Mouse (Mus musculus): ENCODE measurements around the gene Cdk5rap2. TPM values are rescaled to one million over a fixed set of nuclear protein-coding genes. Genes with fewer than 3 reads are reported as not detected.

Gene Cdk5rap2
- polyA plus RNA-seq, 1 experiment from 2014 or later = 15.9 TPM

DNA sequence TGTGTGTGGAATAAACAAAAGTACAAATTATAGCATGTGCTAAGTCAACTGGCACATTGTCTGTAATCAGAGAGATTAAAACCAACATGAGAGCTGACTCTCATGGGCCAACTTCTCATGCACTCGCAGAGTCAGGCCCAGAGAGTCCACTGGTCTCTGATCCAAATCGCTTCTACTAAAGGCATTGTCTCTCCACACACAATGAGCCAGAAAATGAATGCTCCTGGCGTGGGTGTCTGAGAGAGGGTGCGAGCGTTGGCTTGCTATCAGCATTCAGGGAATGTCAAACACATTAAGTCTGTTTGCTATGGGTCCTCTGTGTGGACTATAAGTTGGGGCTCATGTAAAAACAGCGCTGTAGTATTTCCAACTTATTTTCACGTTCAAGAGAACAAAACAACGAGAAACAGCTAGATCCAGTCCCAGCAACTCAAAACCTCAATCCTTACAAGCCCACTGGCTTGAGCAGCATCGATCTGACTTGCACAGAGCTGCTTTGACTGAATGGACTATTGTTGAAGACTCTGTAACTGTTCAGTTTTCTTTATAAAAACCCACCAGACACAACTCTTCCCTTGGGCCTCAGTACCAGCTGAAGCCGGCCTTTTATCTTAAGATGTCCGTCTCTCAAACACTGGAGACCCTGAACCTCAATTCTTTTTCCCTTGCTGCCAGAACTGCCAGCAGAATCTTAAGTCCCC, 74.6 kb downstream of the Cdk5rap2 start:
- no peaks in the 10 kb centered on the region for H3K9me3 ChIP-seq (replicated peaks)
- peaks cover 22% of the 10 kb centered on the region for H3K36me3 ChIP-seq (ENCODE audit: poor library complexity, severe bottlenecking)
- H3K4me3 ChIP-seq = no peak overlapping the region
- no peak overlapping the region for H3K4me2 ChIP-seq
- H3K27me3 ChIP-seq = no peaks in the 10 kb centered on the region
- ATAC-seq = no peak
- 54% methylated on average over 11 of the region's 11 CpGs for WGBS
- peaks cover 6% of the 10 kb centered on the region for H3K4me1 ChIP-seq
- H3K9ac ChIP-seq = no peak overlapping the region
- no peak overlapping the region for H3K27ac ChIP-seq

GRCm38 (mm10) chr4:70334995-70335394, 75.2 kb downstream of the Cdk5rap2 start:
- Histone ChIP-seq H3K9me3 (replicated peaks) (no peaks in the 10 kb centered on the region), H3K4me1 (peaks cover 6% of the 10 kb centered on the region), H3K4me2 (no peak overlapping the region), H3K9ac (no peak overlapping the region), H3K4me3 (no peak overlapping the region), H3K27ac (no peak overlapping the region), H3K36me3 (ENCODE audit: poor library complexity, severe bottlenecking) (peaks cover 22% of the 10 kb centered on the region), H3K27me3 (no peaks in the 10 kb centered on the region)
- ATAC-seq = no peak
- WGBS = 83% methylated on average over 4 of the region's 4 CpGs

DNA sequence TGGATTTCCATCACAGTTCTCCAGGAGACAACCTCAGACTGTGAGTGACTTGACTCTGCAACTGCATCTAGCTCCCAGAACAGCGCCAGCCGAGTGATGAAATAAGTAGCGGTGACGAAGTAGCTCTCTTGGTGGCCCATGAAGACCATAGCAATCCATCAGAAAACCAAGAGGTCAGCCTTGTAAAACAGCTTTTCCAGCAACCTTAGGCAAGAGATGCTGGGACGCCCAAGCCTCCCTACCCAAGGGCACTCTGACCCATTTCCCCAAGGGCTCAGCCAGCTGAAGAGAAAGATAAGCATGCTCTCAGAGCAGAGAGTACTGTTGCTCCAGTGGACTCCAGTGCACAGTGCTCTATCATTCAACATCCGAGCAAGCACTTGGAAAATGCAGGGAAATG, 77.3 kb downstream of the Cdk5rap2 start:
- Histone ChIP-seq H3K9ac (no peak overlapping the region), H3K36me3 (ENCODE audit: poor library complexity, severe bottlenecking) (peaks cover 13% of the 10 kb centered on the region), H3K9me3 (replicated peaks) (no peaks in the 10 kb centered on the region), H3K27me3 (no peaks in the 10 kb centered on the region), H3K27ac (no peak overlapping the region), H3K4me3 (no peak overlapping the region), H3K4me1 (peaks cover 6% of the 10 kb centered on the region), H3K4me2 (no peak overlapping the region)
- ATAC-seq = no peak
- WGBS = 91% methylated on average over 6 of the region's 6 CpGs

GRCm38 (mm10) chr4:70332576-70332975, 77.7 kb downstream of the Cdk5rap2 start:
- no peak overlapping the region for H3K4me3 ChIP-seq
- H3K4me2 ChIP-seq = no peak overlapping the region
- no peaks in the 10 kb centered on the region for H3K27me3 ChIP-seq
- WGBS = 66% methylated on average over 7 of the region's 7 CpGs
- peaks cover 13% of the 10 kb centered on the region for H3K36me3 ChIP-seq (ENCODE audit: poor library complexity, severe bottlenecking)
- no peaks in the 10 kb centered on the region for H3K9me3 ChIP-seq (replicated peaks)
- ATAC-seq = no peak
- peaks cover 6% of the 10 kb centered on the region for H3K4me1 ChIP-seq
- H3K9ac ChIP-seq = no peak overlapping the region
- no peak overlapping the region for H3K27ac ChIP-seq

DNA sequence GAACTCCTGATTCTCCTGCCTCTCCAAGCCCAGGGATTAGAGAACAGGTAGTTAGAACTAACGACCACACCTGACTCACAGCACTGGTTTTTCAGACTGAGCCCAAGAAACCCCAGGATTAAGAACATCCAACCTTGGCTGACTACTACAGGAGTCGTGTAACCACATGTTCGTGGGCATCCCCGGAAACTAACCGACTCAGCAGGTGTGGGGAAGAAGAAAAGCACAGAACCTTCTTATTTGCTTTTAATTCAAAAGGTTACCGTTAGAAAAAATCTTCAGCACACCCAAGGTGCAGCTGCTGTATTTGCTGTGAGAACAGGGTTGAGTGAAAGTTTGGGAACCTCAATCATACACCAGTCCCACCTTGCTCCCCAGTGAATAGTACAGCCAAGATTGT, 79.1 kb downstream of the Cdk5rap2 start:
- no peak for ATAC-seq
- no peak overlapping the region for H3K4me2 ChIP-seq
- H3K9me3 ChIP-seq (replicated peaks) = no peaks in the 10 kb centered on the region
- H3K36me3 ChIP-seq (ENCODE audit: poor library complexity, severe bottlenecking) = peaks cover 7% of the 10 kb centered on the region; the same call in 1 of the 2 replicates
- H3K9ac ChIP-seq = no peak overlapping the region
- H3K27me3 ChIP-seq = no peaks in the 10 kb centered on the region
- peaks cover 6% of the 10 kb centered on the region for H3K4me1 ChIP-seq
- WGBS = 92% methylated on average over 6 of the region's 6 CpGs
- no peak overlapping the region for H3K27ac ChIP-seq
- H3K4me3 ChIP-seq = no peak overlapping the region

GRCm38 (mm10) chr4:70328033-70328432, 82.2 kb downstream of the Cdk5rap2 start:
- H3K4me3 ChIP-seq = no peak overlapping the region
- no peak for ATAC-seq
- H3K9me3 ChIP-seq (replicated peaks) = no peaks in the 10 kb centered on the region
- no peak overlapping the region for H3K4me2 ChIP-seq
- no peaks in the 10 kb centered on the region for H3K27me3 ChIP-seq
- no peak overlapping the region for H3K9ac ChIP-seq
- 93% methylated on average over 9 of the region's 9 CpGs for WGBS
- no peaks in the 10 kb centered on the region for H3K4me1 ChIP-seq
- no peak overlapping the region for H3K27ac ChIP-seq
- H3K36me3 ChIP-seq (ENCODE audit: poor library complexity, severe bottlenecking) = peaks cover 7% of the 10 kb centered on the region; the same call in 1 of the 2 replicates

- Histone ChIP-seq H3K9ac (no peak overlapping the region), H3K9me3 (replicated peaks) (no peaks in the 10 kb centered on the region), H3K4me3 (no peak overlapping the region), H3K27ac (no peak overlapping the region), H3K4me2 (no peak overlapping the region), H3K36me3 (ENCODE audit: poor library complexity, severe bottlenecking) (peaks cover 7% of the 10 kb centered on the region; the same call in 1 of the 2 replicates), H3K4me1 (no peaks in the 10 kb centered on the region), H3K27me3 (no peaks in the 10 kb centered on the region)
- 59% methylated on average over 1 of the region's 1 CpGs for WGBS
- ATAC-seq = no peak
Measured at GRCm38 (mm10) chr4:70327436-70327835, 82.8 kb downstream of the Cdk5rap2 start.

- no peak for ATAC-seq
Measured at GRCm38 (mm10) chr4:70321586-70321985, 88.7 kb downstream of the Cdk5rap2 start.

GRCm38 (mm10) chr4:70312170-70312569, 98.1 kb downstream of the Cdk5rap2 start:
- no peak overlapping the region for H3K4me3 ChIP-seq
- no peak overlapping the region for H3K9ac ChIP-seq
- 93% methylated on average over 4 of the region's 4 CpGs for WGBS
- peaks cover 31% of the 10 kb centered on the region for H3K36me3 ChIP-seq (ENCODE audit: poor library complexity, severe bottlenecking)
- H3K4me1 ChIP-seq = peaks cover 4% of the 10 kb centered on the region
- no peaks in the 10 kb centered on the region for H3K9me3 ChIP-seq (replicated peaks)
- H3K27ac ChIP-seq = no peak overlapping the region
- H3K4me2 ChIP-seq = no peak overlapping the region
- ATAC-seq = no peak
- no peaks in the 10 kb centered on the region for H3K27me3 ChIP-seq

More at GRCm38 (mm10) chr4:70321586-70321985, 88.7 kb downstream of the Cdk5rap2 start:
- H3K4me1 ChIP-seq = no peaks in the 10 kb centered on the region
- H3K36me3 ChIP-seq (ENCODE audit: poor library complexity, severe bottlenecking) = peaks cover 9% of the 10 kb centered on the region
- no peak overlapping the region for H3K27ac ChIP-seq
- no peaks in the 10 kb centered on the region for H3K27me3 ChIP-seq
- H3K9ac ChIP-seq = no peak overlapping the region
- H3K9me3 ChIP-seq (replicated peaks) = no peaks in the 10 kb centered on the region
- no peak overlapping the region for H3K4me3 ChIP-seq
- H3K4me2 ChIP-seq = no peak overlapping the region
- WGBS = 59% methylated on average over 1 of the region's 1 CpGs

DNA sequence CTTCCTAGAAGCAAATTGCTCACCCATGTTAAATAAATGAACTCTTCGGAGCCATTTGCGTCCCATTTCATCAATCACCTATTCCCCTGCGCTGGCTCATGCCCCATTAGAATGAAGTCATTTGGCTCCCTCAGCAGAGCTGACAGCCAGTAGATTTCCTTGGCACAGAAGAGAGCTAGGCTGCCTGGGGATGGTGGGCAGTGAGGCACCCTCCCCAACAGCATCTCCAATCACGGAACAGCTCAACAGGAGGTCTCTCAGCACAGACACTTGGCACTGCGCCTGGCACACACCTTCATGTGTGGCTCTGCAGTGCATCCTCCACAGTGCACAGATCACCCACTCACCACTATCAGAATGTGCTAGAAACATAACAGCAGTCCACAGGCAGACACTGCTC, 98.7 kb downstream of the Cdk5rap2 start:
- H3K4me3 ChIP-seq = no peak overlapping the region
- WGBS = 72% methylated on average over 5 of the region's 5 CpGs
- no peak overlapping the region for H3K4me2 ChIP-seq
- peaks cover 4% of the 10 kb centered on the region for H3K4me1 ChIP-seq
- no peaks in the 10 kb centered on the region for H3K27me3 ChIP-seq
- H3K36me3 ChIP-seq (ENCODE audit: poor library complexity, severe bottlenecking) = peaks cover 25% of the 10 kb centered on the region
- ATAC-seq = peak; percentile 81
- H3K9ac ChIP-seq = no peak overlapping the region
- no peaks in the 10 kb centered on the region for H3K9me3 ChIP-seq (replicated peaks)
- peak overlapping the region; percentile 31; the same call in 1 of the 2 replicates for H3K27ac ChIP-seq

DNA sequence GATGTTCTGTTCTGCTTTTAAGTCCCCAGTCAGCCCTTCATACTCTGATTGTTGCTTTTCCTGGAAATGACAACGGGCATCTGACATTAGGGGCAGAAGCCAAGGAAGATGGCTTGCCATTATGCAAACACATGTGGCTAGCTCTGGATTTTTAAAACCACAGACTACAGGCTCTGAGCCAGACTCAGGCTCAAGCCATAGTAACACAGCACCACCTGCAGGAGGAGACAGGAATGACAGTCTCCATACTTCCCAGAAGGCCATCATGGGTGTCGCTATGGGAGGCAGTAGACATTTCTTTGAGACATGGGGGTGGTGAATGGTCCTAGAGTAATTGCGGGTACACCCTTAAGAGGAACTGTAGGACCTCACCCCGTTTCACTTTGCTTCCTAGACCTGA, 103.0 kb downstream of the Cdk5rap2 start:
- no peak overlapping the region for H3K27ac ChIP-seq
- no peak overlapping the region for H3K4me3 ChIP-seq
- H3K9ac ChIP-seq = no peak overlapping the region
- H3K4me2 ChIP-seq = no peak overlapping the region
- no peaks in the 10 kb centered on the region for H3K27me3 ChIP-seq
- no peaks in the 10 kb centered on the region for H3K9me3 ChIP-seq (replicated peaks)
- 68% methylated on average over 4 of the region's 4 CpGs for WGBS
- peaks cover 4% of the 10 kb centered on the region for H3K4me1 ChIP-seq
- peaks cover 19% of the 10 kb centered on the region; the same call in 1 of the 2 replicates for H3K36me3 ChIP-seq (ENCODE audit: poor library complexity, severe bottlenecking)
- peak; percentile 22; the same call in 1 of the 2 replicates for ATAC-seq

DNA sequence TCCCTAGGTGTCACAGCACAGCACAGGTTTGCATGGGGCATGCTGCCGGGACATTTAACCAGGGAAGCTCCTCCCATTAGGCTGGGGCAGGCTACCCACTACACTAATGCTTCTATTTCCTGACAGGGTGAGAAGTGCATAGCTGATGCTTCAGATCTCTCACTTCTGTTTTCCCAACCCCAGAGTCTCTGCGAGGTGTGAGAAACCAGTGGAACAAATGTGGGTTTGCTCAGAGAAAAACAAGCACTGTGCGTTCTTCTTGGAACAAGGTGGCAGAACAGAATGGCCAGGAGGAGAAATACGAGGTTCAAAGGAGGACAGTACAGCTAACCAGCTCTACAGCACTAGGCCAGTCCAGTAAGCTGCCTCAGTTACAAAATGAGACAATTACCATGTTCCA, 106.4 kb downstream of the Cdk5rap2 start:
- Histone ChIP-seq H3K36me3 (ENCODE audit: poor library complexity, severe bottlenecking) (peaks cover 46% of the 10 kb centered on the region), H3K9me3 (replicated peaks) (no peaks in the 10 kb centered on the region), H3K4me2 (no peak overlapping the region), H3K27me3 (no peaks in the 10 kb centered on the region), H3K9ac (no peak overlapping the region), H3K27ac (no peak overlapping the region), H3K4me3 (no peak overlapping the region), H3K4me1 (peaks cover 9% of the 10 kb centered on the region; the same call in 1 of the 2 replicates)
- ATAC-seq = no peak
- 88% methylated on average over 4 of the region's 4 CpGs for WGBS

GRCm38 (mm10) chr4:70301187-70301586, 109.1 kb downstream of the Cdk5rap2 start:
- Histone ChIP-seq H3K4me2 (no peak overlapping the region), H3K4me3 (no peak overlapping the region), H3K36me3 (ENCODE audit: poor library complexity, severe bottlenecking) (peaks cover 67% of the 10 kb centered on the region), H3K9me3 (replicated peaks) (no peaks in the 10 kb centered on the region), H3K27me3 (no peaks in the 10 kb centered on the region), H3K9ac (no peak overlapping the region), H3K4me1 (peaks cover 17% of the 10 kb centered on the region), H3K27ac (no peak overlapping the region)
- 57% methylated on average over 9 of the region's 9 CpGs for WGBS
- peak; percentile 64 for ATAC-seq
